Comparison of ENCODE assay signal across 11 mouse cellular contexts in genomic region chr3:108392299-108392698, GRCm38 (mm10). TPM values are rescaled to one million over a fixed set of nuclear protein-coding genes. Genes with fewer than 3 reads are reported as not detected.
DNase-seq lines count a peak whose midpoint lies in the region; ATAC-seq lines count a peak whose summit lies in the region.
"Had no signal": no experiment of that assay in that cellular context is flagged by ENCODE, and none has a peak within 500 bp of the region (broad histone marks: within the 10 kb centered on the region; RNA-seq: fewer than 3 reads in every experiment).

No protein-coding gene starts in this region.

- H3K4me1 ChIP-seq in hindbrain, embryonic 10.5 days (replicated peaks), result peaks cover 45% of the 10 kb centered on the region
- H3K4me1 ChIP-seq in hindbrain, embryonic 14.5 days (replicated peaks; ENCODE audit: control insufficient read depth, insufficient read depth, low read length), result no peaks in the 10 kb centered on the region
- peaks cover 44% of the 10 kb centered on the region for H3K4me1 ChIP-seq in embryonic facial prominence, embryonic 10.5 days
- H3K4me1 ChIP-seq in intestine, embryonic 14.5 days (replicated peaks; ENCODE audit: control insufficient read depth, insufficient read depth, low read length), result peaks cover 20% of the 10 kb centered on the region

- peak overlapping the region; percentile 9; the same call in 1 of the 2 replicates for H3K4me3 ChIP-seq in hindbrain, embryonic 10.5 days
- no peak overlapping the region for H3K4me3 ChIP-seq in hindbrain, embryonic 14.5 days (replicated peaks; ENCODE audit: low read length)
- H3K4me3 ChIP-seq in embryonic facial prominence, embryonic 10.5 days, result no peak overlapping the region
- no peak overlapping the region for H3K4me3 ChIP-seq in intestine, embryonic 14.5 days (ENCODE audit: low read depth, low read length)

- WGBS in hindbrain, embryonic 10.5 days, result 20% methylated on average over 10 of the region's 10 CpGs
- WGBS in hindbrain, embryonic 14.5 days, result 26% methylated on average over 10 of the region's 10 CpGs
- 11% methylated on average over 10 of the region's 10 CpGs for WGBS in embryonic facial prominence, embryonic 10.5 days
- WGBS in intestine, embryonic 14.5 days, result 9% methylated on average over 10 of the region's 10 CpGs

- no peaks in the 10 kb centered on the region for H3K9me3 ChIP-seq in hindbrain, embryonic 10.5 days
- H3K9me3 ChIP-seq in hindbrain, embryonic 14.5 days (ENCODE audit: control insufficient read depth, low read length), result no peaks in the 10 kb centered on the region
- no peaks in the 10 kb centered on the region for H3K9me3 ChIP-seq in embryonic facial prominence, embryonic 10.5 days
- H3K9me3 ChIP-seq in intestine, embryonic 14.5 days (ENCODE audit: control insufficient read depth, low read length), result no peaks in the 10 kb centered on the region

- DNase-seq in hindbrain, embryonic 10.5 days (ENCODE audit: low spot score), result no peak
- DNase-seq in hindbrain, embryonic 14.5 days (ENCODE audit: low spot score), result no peak
- DNase-seq in embryonic facial prominence, embryonic 10.5 days (ENCODE audit: low spot score), result no peak
- no peak for DNase-seq in intestine, embryonic 14.5 days (ENCODE audit: low spot score)
- peak; percentile 76 to 86 for DNase-seq in kidney, postnatal 4 days
- no peak for DNase-seq in gastrocnemius, postnatal 14 days
- DNase-seq in retina, embryonic 14.5 days (ENCODE audit: low spot score), result no peak
- DNase-seq: adrenal gland, postnatal 36 days; gastrocnemius, postnatal 10 days had no signal

- H3K27me3 ChIP-seq in hindbrain, embryonic 10.5 days (ENCODE audit: insufficient read depth, poor library complexity, severe bottlenecking), result peaks cover 3% of the 10 kb centered on the region; the same call in 1 of the 2 replicates
- H3K27me3 ChIP-seq in hindbrain, embryonic 14.5 days (ENCODE audit: control insufficient read depth, insufficient read depth, low read length), result no peaks in the 10 kb centered on the region
- peaks cover 22% of the 10 kb centered on the region for H3K27me3 ChIP-seq in embryonic facial prominence, embryonic 10.5 days (replicated peaks; ENCODE audit: low read depth, poor library complexity, severe bottlenecking)
- H3K27me3 ChIP-seq in intestine, embryonic 14.5 days (replicated peaks; ENCODE audit: control insufficient read depth, insufficient read depth, low read length), result no peaks in the 10 kb centered on the region

- intact Hi-C loops in gastrocnemius, postnatal 14 days (cut with DNase I; ENCODE audit: low total_unique reads), result no loop called here

- ATAC-seq in hindbrain, embryonic 14.5 days (ENCODE audit: low FRiP score), result no peak
- no peak for ATAC-seq in intestine, embryonic 14.5 days (replicated peaks; ENCODE audit: low FRiP score, low TSS enrichment, low read depth)
- no peak for ATAC-seq in frontal cortex, adult (ENCODE audit: low TSS enrichment)

- H3K27ac ChIP-seq in hindbrain, embryonic 10.5 days, result peak overlapping the region; percentile 66
- H3K27ac ChIP-seq in hindbrain, embryonic 14.5 days, result no peak overlapping the region
- peak overlapping the region; percentile 69 for H3K27ac ChIP-seq in embryonic facial prominence, embryonic 10.5 days (replicated peaks)
- H3K27ac ChIP-seq in intestine, embryonic 14.5 days (ENCODE audit: low read depth), result peak overlapping the region; percentile 27; the same call in 1 of the 2 replicates

- H3K9ac ChIP-seq in hindbrain, embryonic 14.5 days, result no peak overlapping the region
- H3K9ac ChIP-seq in intestine, embryonic 14.5 days (ENCODE audit: low read length), result no peak overlapping the region

- H3K4me2 ChIP-seq in hindbrain, embryonic 14.5 days (replicated peaks), result no peak overlapping the region
- peak overlapping the region; percentile 37 for H3K4me2 ChIP-seq in intestine, embryonic 14.5 days (ENCODE audit: low read length)

- peaks cover 87% of the 10 kb centered on the region for H3K36me3 ChIP-seq in hindbrain, embryonic 10.5 days
- peaks cover 68% of the 10 kb centered on the region for H3K36me3 ChIP-seq in hindbrain, embryonic 14.5 days (replicated peaks; ENCODE audit: control insufficient read depth, insufficient read depth)
- H3K36me3 ChIP-seq in embryonic facial prominence, embryonic 10.5 days (replicated peaks), result peaks cover 61% of the 10 kb centered on the region
- H3K36me3 ChIP-seq in intestine, embryonic 14.5 days (ENCODE audit: control insufficient read depth, insufficient read depth, low read length), result peaks cover 12% of the 10 kb centered on the region

RNA-seq across cellular contexts. Expression of gene Psrc1, which starts 8.7 kb away (rescaled TPM):
- 75.8 and 89.8 TPM in 2 replicates for polyA plus RNA-seq in hindbrain, embryonic 10.5 days (2016; fragmentation: Nextera tagmentation; extraction: Ambion mirVana)
- 5.6 and 9.6 TPM in 2 replicates for polyA plus RNA-seq in hindbrain, embryonic 14.5 days (2014; fragmentation: Nextera tagmentation; extraction: Ambion mirVana)
- polyA plus RNA-seq in embryonic facial prominence, embryonic 10.5 days (2016; fragmentation: Nextera tagmentation; extraction: Ambion mirVana), result 97.9 and 100.0 TPM in 2 replicates
- 35.1 and 41.4 TPM in 2 replicates for polyA plus RNA-seq in intestine, embryonic 14.5 days (2014; fragmentation: Nextera tagmentation; extraction: Ambion mirVana)
- 1 to 10 TPM in 1 of 2 experiments, under 1 TPM in 1; 0.53 to 1.1 TPM for total RNA-seq in gastrocnemius, postnatal 14 days (2021)

RNA-seq across cellular contexts. Expression of gene Celsr2, which starts 23.1 kb away (rescaled TPM):
- 58.1 and 79.1 TPM in 2 replicates for polyA plus RNA-seq in hindbrain, embryonic 10.5 days (2016; fragmentation: Nextera tagmentation; extraction: Ambion mirVana)
- polyA plus RNA-seq in hindbrain, embryonic 14.5 days (2014; fragmentation: Nextera tagmentation; extraction: Ambion mirVana), result 39.4 and 49.7 TPM in 2 replicates
- 10.2 and 20.1 TPM in 2 replicates for polyA plus RNA-seq in embryonic facial prominence, embryonic 10.5 days (2016; fragmentation: Nextera tagmentation; extraction: Ambion mirVana)
- polyA plus RNA-seq in intestine, embryonic 14.5 days (2014; fragmentation: Nextera tagmentation; extraction: Ambion mirVana), result 7.8 and 7.9 TPM in 2 replicates
- 1 to 10 TPM; 3.1 TPM for total RNA-seq in gastrocnemius, postnatal 14 days (2021)

RNA-seq across cellular contexts. Expression of gene Mybphl, which starts 27.6 kb away (rescaled TPM):
- not detected in 2 replicates for polyA plus RNA-seq in hindbrain, embryonic 10.5 days (2016; fragmentation: Nextera tagmentation; extraction: Ambion mirVana)
- 0.16 and 0.31 TPM in 2 replicates for polyA plus RNA-seq in hindbrain, embryonic 14.5 days (2014; fragmentation: Nextera tagmentation; extraction: Ambion mirVana)
- 0.22 TPM in 1 of 2 replicates, not detected in the other for polyA plus RNA-seq in embryonic facial prominence, embryonic 10.5 days (2016; fragmentation: Nextera tagmentation; extraction: Ambion mirVana)
- polyA plus RNA-seq in intestine, embryonic 14.5 days (2014; fragmentation: Nextera tagmentation; extraction: Ambion mirVana), result not detected in 2 replicates
- total RNA-seq in gastrocnemius, postnatal 14 days (2021), result under 1 TPM; 0.27 to 0.35 TPM
- total RNA-seq: adrenal gland, postnatal 36 days; gastrocnemius, postnatal 10 days had no signal
- polyA plus RNA-seq: small intestine, adult 2 months had no signal

RNA-seq across cellular contexts. Expression of gene Sars, which starts 52.7 kb away (rescaled TPM):
- polyA plus RNA-seq in hindbrain, embryonic 10.5 days (2016; fragmentation: Nextera tagmentation; extraction: Ambion mirVana), result 161 and 177 TPM in 2 replicates
- 207 and 222 TPM in 2 replicates for polyA plus RNA-seq in hindbrain, embryonic 14.5 days (2014; fragmentation: Nextera tagmentation; extraction: Ambion mirVana)
- polyA plus RNA-seq in embryonic facial prominence, embryonic 10.5 days (2016; fragmentation: Nextera tagmentation; extraction: Ambion mirVana), result 132 and 139 TPM in 2 replicates
- polyA plus RNA-seq in intestine, embryonic 14.5 days (2014; fragmentation: Nextera tagmentation; extraction: Ambion mirVana), result 136 and 140 TPM in 2 replicates
- total RNA-seq in gastrocnemius, postnatal 14 days (2021), result 100 to 1,000 TPM; 115 to 120 TPM

Comparison
In these comparisons a context has a peak if more than half of its experiments do, and no peak if none do; other contexts are left out.
1. DNase-seq: peak in kidney, postnatal 4 days (2 of 2); none in hindbrain, embryonic 10.5 days (single experiment), hindbrain, embryonic 14.5 days (single experiment), embryonic facial prominence, embryonic 10.5 days (single experiment), intestine, embryonic 14.5 days (single experiment), gastrocnemius, postnatal 14 days (single experiment) and retina, embryonic 14.5 days (single experiment).